Comparison of ENCODE assay signal across 18 mouse cellular contexts in genomic region chr5:35739005-35739404, GRCm38 (mm10). TPM values are rescaled to one million over a fixed set of nuclear protein-coding genes. Genes with fewer than 3 reads are reported as not detected.
DNase-seq lines count a peak whose midpoint lies in the region; ATAC-seq and TF ChIP-seq lines count a peak whose summit lies in the region.
"Had no signal": no experiment of that assay in that cellular context is flagged by ENCODE, and none has a peak within 500 bp of the region (broad histone marks: within the 10 kb centered on the region; RNA-seq: fewer than 3 reads in every experiment).

No protein-coding gene starts in this region.

- H3K4me3 ChIP-seq in lung, embryonic 14.5 days (ENCODE audit: low read depth, low read length) = no peak overlapping the region
- H3K4me3 ChIP-seq in intestine, postnatal 0 days (ENCODE audit: low read depth, low read length) = peak overlapping the region; percentile 43
- H3K4me3 ChIP-seq in kidney, postnatal 0 days (replicated peaks; ENCODE audit: low read depth, low read length) = 0 out of 2 replicates have a peak overlapping the region, but pooled peaks have one; percentile 7
- no peak overlapping the region for H3K4me3 ChIP-seq in stomach, postnatal 0 days (ENCODE audit: low read depth, low read length)
- H3K4me3 ChIP-seq: embryonic facial prominence, embryonic 15.5 days; hindbrain, embryonic 15.5 days; layer of hippocampus, adult 2 months; megakaryocyte, embryonic 14.5 days; neural tube, embryonic 12.5 days had no signal

- H3K4me2 ChIP-seq in lung, embryonic 14.5 days = peak overlapping the region; percentile 32; the same call in 1 of the 2 replicates
- peak overlapping the region; percentile 66 for H3K4me2 ChIP-seq in intestine, postnatal 0 days (replicated peaks; ENCODE audit: low read depth)
- peak overlapping the region; percentile 31 for H3K4me2 ChIP-seq in kidney, postnatal 0 days (ENCODE audit: low read length)
- H3K4me2 ChIP-seq in stomach, postnatal 0 days (replicated peaks; ENCODE audit: low read depth) = 0 out of 2 replicates have a peak overlapping the region, but pooled peaks have one; percentile 0
- H3K4me2 ChIP-seq: embryonic facial prominence, embryonic 15.5 days; hindbrain, embryonic 15.5 days; neural tube, embryonic 12.5 days had no signal

- TF ChIP-seq CTCF in lung, embryonic 14.5 days (IDR thresholded peaks at IDR 0.05; ENCODE audit: low read depth) = no peak
- no peak for TF ChIP-seq CTCF in intestine, postnatal 0 days (IDR thresholded peaks at IDR 0.05; ENCODE audit: low read depth)
- TF ChIP-seq CTCF in kidney, postnatal 0 days (IDR thresholded peaks at IDR 0.05; ENCODE audit: low read depth) = no peak
- no peak for TF ChIP-seq CTCF in stomach, postnatal 0 days (IDR thresholded peaks at IDR 0.05; ENCODE audit: low read depth)

- no peaks in the 10 kb centered on the region for H3K27me3 ChIP-seq in lung, embryonic 14.5 days (ENCODE audit: insufficient read depth, low read length)
- H3K27me3 ChIP-seq in intestine, postnatal 0 days (replicated peaks; ENCODE audit: control insufficient read depth, insufficient read depth, low read length) = no peaks in the 10 kb centered on the region
- H3K27me3 ChIP-seq in kidney, postnatal 0 days (ENCODE audit: insufficient read depth, low read length) = no peaks in the 10 kb centered on the region
- no peaks in the 10 kb centered on the region for H3K27me3 ChIP-seq in stomach, postnatal 0 days (ENCODE audit: control insufficient read depth, insufficient read depth, low read length)

- no peaks in the 10 kb centered on the region for H3K9me3 ChIP-seq in lung, embryonic 14.5 days (ENCODE audit: low read depth, low read length)
- H3K9me3 ChIP-seq in intestine, postnatal 0 days (ENCODE audit: control insufficient read depth) = no peaks in the 10 kb centered on the region
- no peaks in the 10 kb centered on the region for H3K9me3 ChIP-seq in kidney, postnatal 0 days (replicated peaks; ENCODE audit: low read length)
- no peaks in the 10 kb centered on the region for H3K9me3 ChIP-seq in stomach, postnatal 0 days (ENCODE audit: control insufficient read depth, low read length)
- H3K9me3 ChIP-seq: embryonic facial prominence, embryonic 15.5 days; G1E; hindbrain, embryonic 15.5 days; megakaryocyte, embryonic 14.5 days; neural tube, embryonic 12.5 days had no signal

- no peaks in the 10 kb centered on the region for H3K36me3 ChIP-seq in lung, embryonic 14.5 days (ENCODE audit: insufficient read depth)
- H3K36me3 ChIP-seq in intestine, postnatal 0 days (ENCODE audit: control insufficient read depth, insufficient read depth) = no peaks in the 10 kb centered on the region; the same call in 1 of the 2 replicates
- H3K36me3 ChIP-seq in kidney, postnatal 0 days (ENCODE audit: insufficient read depth, low read length) = no peaks in the 10 kb centered on the region
- no peaks in the 10 kb centered on the region for H3K36me3 ChIP-seq in stomach, postnatal 0 days (ENCODE audit: control insufficient read depth, insufficient read depth, low read length)
- H3K36me3 ChIP-seq: embryonic facial prominence, embryonic 15.5 days; G1E; hindbrain, embryonic 15.5 days; neural tube, embryonic 12.5 days had no signal

- DNase-seq in lung, embryonic 14.5 days = no peak
- DNase-seq in lung, postnatal 14 days = no peak
- DNase-seq in kidney, postnatal 0 days (ENCODE audit: low spot score) = no peak
- DNase-seq in stomach, postnatal 0 days (ENCODE audit: low spot score) = no peak
- no peak for DNase-seq in retina, postnatal 1 day
- DNase-seq in right cerebral cortex, adult 18-20 months = no peak
- no peak for DNase-seq in neural tube, embryonic 10.5 days (ENCODE audit: extremely low spot score, low spot score)
- DNase-seq: adrenal gland, adult 2 months; B cell, adult 2 months; cerebellum, adult 18-20 months; thymus, postnatal 36 days had no signal

- no peak overlapping the region for H3K9ac ChIP-seq in lung, embryonic 14.5 days
- H3K9ac ChIP-seq in intestine, postnatal 0 days (ENCODE audit: low read depth, low read length) = peak overlapping the region; percentile 59
- H3K9ac ChIP-seq in kidney, postnatal 0 days (ENCODE audit: low read depth, low read length) = 0 out of 2 replicates have a peak overlapping the region, but pooled peaks have one; percentile 8
- no peak overlapping the region for H3K9ac ChIP-seq in stomach, postnatal 0 days (ENCODE audit: low read length)
- H3K9ac ChIP-seq: embryonic facial prominence, embryonic 15.5 days; hindbrain, embryonic 15.5 days; neural tube, embryonic 12.5 days had no signal

- 66% methylated on average over 2 of the region's 2 CpGs for WGBS in lung, embryonic 14.5 days
- WGBS in intestine, postnatal 0 days = 58% methylated on average over 2 of the region's 2 CpGs
- 84% methylated on average over 2 of the region's 2 CpGs for WGBS in kidney, postnatal 0 days
- 66% methylated on average over 2 of the region's 2 CpGs for WGBS in stomach, postnatal 0 days

- no peak for ATAC-seq in lung, embryonic 14.5 days (ENCODE audit: insufficient read depth)
- no peak for ATAC-seq in intestine, postnatal 0 days
- no peak for ATAC-seq in kidney, postnatal 0 days (replicated peaks; ENCODE audit: low FRiP score, low read depth)
- no peak for ATAC-seq in stomach, postnatal 0 days (ENCODE audit: low FRiP score, low TSS enrichment)

- H3K27ac ChIP-seq in lung, embryonic 14.5 days (ENCODE audit: low read depth) = peak overlapping the region; percentile 61
- peak overlapping the region; percentile 91 for H3K27ac ChIP-seq in intestine, postnatal 0 days (ENCODE audit: low read depth, low read length)
- peak overlapping the region; percentile 80 for H3K27ac ChIP-seq in kidney, postnatal 0 days
- H3K27ac ChIP-seq in stomach, postnatal 0 days (replicated peaks) = peak overlapping the region; percentile 79; the same call in 1 of the 2 replicates
- H3K27ac ChIP-seq: embryonic facial prominence, embryonic 15.5 days; hindbrain, embryonic 15.5 days; layer of hippocampus, adult 2 months; neural tube, embryonic 12.5 days had no signal

- no peak for TF ChIP-seq EP300 in stomach, postnatal 0 days (optimal IDR thresholded peaks at IDR 0.05)

- peaks cover 9% of the 10 kb centered on the region for H3K4me1 ChIP-seq in lung, embryonic 14.5 days (ENCODE audit: insufficient read depth)
- H3K4me1 ChIP-seq in intestine, postnatal 0 days (replicated peaks; ENCODE audit: control insufficient read depth, insufficient read depth, low read length) = peaks cover 13% of the 10 kb centered on the region; the same call in 1 of the 2 replicates
- peaks cover 29% of the 10 kb centered on the region; the same call in 1 of the 2 replicates for H3K4me1 ChIP-seq in kidney, postnatal 0 days (replicated peaks; ENCODE audit: insufficient read depth, low read length)
- H3K4me1 ChIP-seq in stomach, postnatal 0 days (replicated peaks; ENCODE audit: control insufficient read depth, insufficient read depth) = peaks cover 3% of the 10 kb centered on the region; the same call in 1 of the 2 replicates
- H3K4me1 ChIP-seq: hindbrain, embryonic 15.5 days; neural tube, embryonic 12.5 days had no signal

RNA-seq across cellular contexts. Expression of gene Sh3tc1, which starts 0.8 kb away (rescaled TPM):
- 8.7 and 10.6 TPM in 2 replicates for polyA plus RNA-seq in lung, embryonic 14.5 days (2014; fragmentation: Nextera tagmentation; extraction: Ambion mirVana)
- polyA plus RNA-seq in intestine, postnatal 0 days (2015; fragmentation: Nextera tagmentation; extraction: Ambion mirVana) = 18.3 and 18.7 TPM in 2 replicates
- 19.0 and 21.4 TPM in 2 replicates for polyA plus RNA-seq in kidney, postnatal 0 days (2015; fragmentation: Nextera tagmentation; extraction: Ambion mirVana)
- 2.8 and 3.2 TPM in 2 replicates for polyA plus RNA-seq in stomach, postnatal 0 days (2015; fragmentation: Nextera tagmentation; extraction: Ambion mirVana)

RNA-seq across cellular contexts. Expression of gene Ablim2, which starts 18.7 kb away (rescaled TPM):
- polyA plus RNA-seq in lung, embryonic 14.5 days (2014; fragmentation: Nextera tagmentation; extraction: Ambion mirVana) = 0.36 and 0.45 TPM in 2 replicates
- polyA plus RNA-seq in intestine, postnatal 0 days (2015; fragmentation: Nextera tagmentation; extraction: Ambion mirVana) = 1.9 and 2.0 TPM in 2 replicates
- polyA plus RNA-seq in kidney, postnatal 0 days (2015; fragmentation: Nextera tagmentation; extraction: Ambion mirVana) = 3.2 and 3.9 TPM in 2 replicates
- 1.3 and 1.5 TPM in 2 replicates for polyA plus RNA-seq in stomach, postnatal 0 days (2015; fragmentation: Nextera tagmentation; extraction: Ambion mirVana)
- polyA plus RNA-seq: G1E had no signal

RNA-seq across cellular contexts. Expression of gene Htra3, which starts 59.4 kb away (rescaled TPM):
- polyA plus RNA-seq in lung, embryonic 14.5 days (2014; fragmentation: Nextera tagmentation; extraction: Ambion mirVana) = 19.6 and 21.9 TPM in 2 replicates
- 24.5 and 25.5 TPM in 2 replicates for polyA plus RNA-seq in intestine, postnatal 0 days (2015; fragmentation: Nextera tagmentation; extraction: Ambion mirVana)
- 22.4 and 24.6 TPM in 2 replicates for polyA plus RNA-seq in kidney, postnatal 0 days (2015; fragmentation: Nextera tagmentation; extraction: Ambion mirVana)
- polyA plus RNA-seq in stomach, postnatal 0 days (2015; fragmentation: Nextera tagmentation; extraction: Ambion mirVana) = 39.4 and 47.5 TPM in 2 replicates
- polyA plus RNA-seq: G1E had no signal

Comparison
In these comparisons a context has a peak if more than half of its experiments do, and no peak if none do; other contexts are left out.
1. H3K4me2 ChIP-seq: peak in every context shown above with its lines; median percentile 66 in intestine, postnatal 0 days; 32 in lung, embryonic 14.5 days; 31 in kidney, postnatal 0 days; 0 in stomach, postnatal 0 days.
2. H3K4me3 ChIP-seq: peak in intestine, postnatal 0 days (single experiment) and kidney, postnatal 0 days (single experiment); none in lung, embryonic 14.5 days (single experiment) and stomach, postnatal 0 days (single experiment).
3. H3K9ac ChIP-seq: peak in intestine, postnatal 0 days (single experiment) and kidney, postnatal 0 days (single experiment); none in lung, embryonic 14.5 days (single experiment) and stomach, postnatal 0 days (single experiment).
4. Peak in every context shown above with its lines, with median percentiles within 50 percentile points of each other: H3K27ac ChIP-seq.